Mouse (Mus musculus): ENCODE results near the gene Poll.

GRCm38 (mm10) chr19:45587509-45588292, 27.4 kb upstream of the Poll start:
- TF ChIP-seq CTCF (IDR thresholded peaks at IDR 0.05; ENCODE audit: extremely low read depth, insufficient read depth, insufficient read length, insufficient replicate concordance): no peak
- no peak for TF ChIP-seq POLR2A (IDR thresholded peaks at IDR 0.05; ENCODE audit: low read depth, low read length)

Data from spleen, adult 2 months (tissue).